ENCODE assay signal across 7 mouse cellular contexts in genomic region chr9:111271434-111272160, GRCm38 (mm10). TPM values are rescaled to one million over a fixed set of nuclear protein-coding genes. Genes with fewer than 3 reads are reported as not detected.
DNase-seq lines count a peak whose midpoint lies in the region; ATAC-seq lines count a peak whose summit lies in the region.

Gene Mlh1, minus strand, starts transcription at chr9:111271791.
Gene Epm2aip1, plus strand, starts transcription at chr9:111271929.

- DNase-seq in adrenal gland, postnatal 14 days: peak; percentile 99
- DNase-seq in embryonic facial prominence, embryonic 11.5 days (ENCODE audit: low spot score): peak; percentile 99
- peak; percentile 99 for DNase-seq in kidney, adult 11 months
- DNase-seq in limb, embryonic 10.5 days (ENCODE audit: low spot score): peak; percentile 94
- DNase-seq in spleen, adult 12 weeks (ENCODE audit: low spot score): peak; percentile 97

- H3K27ac ChIP-seq in embryonic facial prominence, embryonic 11.5 days (replicated peaks; ENCODE audit: low read depth, low read length): peak within 1 kb of the TSS; percentile 92
- H3K27ac ChIP-seq in limb, embryonic 10.5 days: peak within 1 kb of the TSS; percentile 97
- H3K27ac ChIP-seq in midbrain, embryonic 13.5 days: peak within 1 kb of the TSS; percentile 93

- peak within 1 kb of the TSS; percentile 82 for H3K4me3 ChIP-seq in embryonic facial prominence, embryonic 11.5 days (ENCODE audit: low read depth, low read length)
- H3K4me3 ChIP-seq in limb, embryonic 10.5 days: peak within 1 kb of the TSS; percentile 82
- H3K4me3 ChIP-seq in midbrain, embryonic 13.5 days (replicated peaks): peak within 1 kb of the TSS; percentile 80

- WGBS in embryonic facial prominence, embryonic 11.5 days: under 1% methylated on average over 64 of the region's 64 CpGs
- WGBS in limb, embryonic 10.5 days: under 1% methylated on average over 64 of the region's 64 CpGs
- WGBS in midbrain, embryonic 13.5 days: under 1% methylated on average over 64 of the region's 64 CpGs

- no peaks in the 10 kb centered on the region for H3K9me3 ChIP-seq in embryonic facial prominence, embryonic 11.5 days (replicated peaks; ENCODE audit: control insufficient read depth, low read length)
- H3K9me3 ChIP-seq in limb, embryonic 10.5 days (replicated peaks): no peaks in the 10 kb centered on the region
- H3K9me3 ChIP-seq in midbrain, embryonic 13.5 days: no peaks in the 10 kb centered on the region

- H3K4me2 ChIP-seq in embryonic facial prominence, embryonic 11.5 days (ENCODE audit: low read depth, low read length): peak within 1 kb of the TSS; percentile 67
- peak within 1 kb of the TSS; percentile 96 for H3K4me2 ChIP-seq in midbrain, embryonic 13.5 days (replicated peaks)

- peak within 1 kb of the TSS; percentile 92 for H3K9ac ChIP-seq in embryonic facial prominence, embryonic 11.5 days (replicated peaks; ENCODE audit: low read length)
- H3K9ac ChIP-seq in midbrain, embryonic 13.5 days (replicated peaks): peak within 1 kb of the TSS; percentile 92

- no peaks in the 10 kb centered on the region for H3K27me3 ChIP-seq in embryonic facial prominence, embryonic 11.5 days (ENCODE audit: control insufficient read depth, insufficient read depth, low read length)
- H3K27me3 ChIP-seq in limb, embryonic 10.5 days (ENCODE audit: low read depth, poor library complexity, severe bottlenecking): no peaks in the 10 kb centered on the region
- H3K27me3 ChIP-seq in midbrain, embryonic 13.5 days: no peaks in the 10 kb centered on the region

- H3K4me1 ChIP-seq in embryonic facial prominence, embryonic 11.5 days (ENCODE audit: control insufficient read depth, insufficient read depth, low read length): no peaks in the 10 kb centered on the region; the same call in 1 of the 2 replicates
- H3K4me1 ChIP-seq in limb, embryonic 10.5 days: peaks cover 43% of the 10 kb centered on the region
- H3K4me1 ChIP-seq in midbrain, embryonic 13.5 days (replicated peaks): peaks cover 54% of the 10 kb centered on the region

- no peaks in the 10 kb centered on the region for H3K36me3 ChIP-seq in embryonic facial prominence, embryonic 11.5 days (replicated peaks; ENCODE audit: control insufficient read depth, insufficient read depth, low read depth, low read length)
- peaks cover 48% of the 10 kb centered on the region for H3K36me3 ChIP-seq in limb, embryonic 10.5 days
- peaks cover 25% of the 10 kb centered on the region for H3K36me3 ChIP-seq in midbrain, embryonic 13.5 days

- peak; percentile 100 for ATAC-seq in embryonic facial prominence, embryonic 11.5 days (replicated peaks; ENCODE audit: insufficient number of reproducible peaks, low FRiP score, low TSS enrichment, low read depth)
- ATAC-seq in granulocyte monocyte progenitor cell, adult 5-6 weeks (replicated peaks; ENCODE audit: poor library complexity, severe bottlenecking): peak; percentile 85
- peak; percentile 100 for ATAC-seq in midbrain, embryonic 13.5 days

RNA-seq across cellular contexts. Expression of gene Mlh1, which starts in this region (rescaled TPM):
- total RNA-seq in adrenal gland, postnatal 14 days (2021): 20.6 and 20.9 TPM in 2 replicates
- polyA plus RNA-seq in embryonic facial prominence, embryonic 11.5 days (2014; fragmentation: Nextera tagmentation; extraction: Ambion mirVana): 50.6 and 56.4 TPM in 2 replicates
- total RNA-seq in granulocyte monocyte progenitor cell, adult 5-6 weeks (2014; fragmentation: Nextera tagmentation): 46.0 and 47.0 TPM in 2 replicates
- 46.9 and 61.6 TPM in 2 replicates for total RNA-seq in granulocyte monocyte progenitor cell, adult 5-6 weeks (2017)
- polyA plus RNA-seq in limb, embryonic 10.5 days (2016; fragmentation: Nextera tagmentation; extraction: Ambion mirVana): 49.8 and 50.7 TPM in 2 replicates
- polyA plus RNA-seq in midbrain, embryonic 13.5 days (2015; fragmentation: Nextera tagmentation; extraction: Ambion mirVana): 33.2 and 36.2 TPM in 2 replicates

RNA-seq across cellular contexts. Expression of gene Epm2aip1, which starts in this region (rescaled TPM):
- total RNA-seq in adrenal gland, postnatal 14 days (2021): 36.3 and 39.8 TPM in 2 replicates
- polyA plus RNA-seq in embryonic facial prominence, embryonic 11.5 days (2014; fragmentation: Nextera tagmentation; extraction: Ambion mirVana): 42.2 and 46.5 TPM in 2 replicates
- total RNA-seq in granulocyte monocyte progenitor cell, adult 5-6 weeks (2014; fragmentation: Nextera tagmentation): 21.9 and 25.8 TPM in 2 replicates
- total RNA-seq in granulocyte monocyte progenitor cell, adult 5-6 weeks (2017): 15.9 and 18.7 TPM in 2 replicates
- polyA plus RNA-seq in limb, embryonic 10.5 days (2016; fragmentation: Nextera tagmentation; extraction: Ambion mirVana): 26.1 and 35.8 TPM in 2 replicates
- polyA plus RNA-seq in midbrain, embryonic 13.5 days (2015; fragmentation: Nextera tagmentation; extraction: Ambion mirVana): 47.9 and 48.9 TPM in 2 replicates

Comparison
In these comparisons a context has a peak if more than half of its experiments do, and no peak if none do; other contexts are left out.
1. Peak in every context shown above with its lines: DNase-seq, ATAC-seq, H3K4me3 ChIP-seq and H3K27ac ChIP-seq.